Mouse (Mus musculus) cerebellum, adult 9-11 months (tissue): ENCODE results near the gene Wdr64.
A peak's percentile ranks its signal among the peaks of the same experiment; 100 is the strongest.

Experiments
- DNase-seq: peaks from one replicate; pipeline ENCODE4 v3.0.0; 2022

Wdr64 gene

DNA sequence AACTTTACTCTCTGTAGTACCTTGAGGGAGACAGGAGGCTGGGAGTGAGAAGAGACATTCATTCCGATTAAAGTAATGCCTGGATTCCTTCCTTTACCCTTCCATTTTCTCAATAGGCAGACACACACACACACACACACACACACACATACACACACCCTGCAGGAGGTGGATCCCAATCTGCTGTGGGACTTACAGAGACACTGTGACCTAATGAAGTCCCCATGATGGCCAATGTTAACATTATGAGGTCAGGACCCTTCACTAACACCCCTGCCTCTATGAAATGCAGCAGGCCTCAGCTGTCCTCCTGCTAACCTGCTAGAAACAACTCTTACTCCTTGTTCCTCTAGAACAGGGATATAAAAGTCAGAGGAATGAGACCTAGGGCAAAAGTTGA, at the start of gene Wdr64:
Gene Wdr64, plus strand, starts transcription at position 301 of the 400 bp plus-strand sequence.
- DNase-seq: no peak

GRCm38 (mm10) chr1:175648615-175649014, 49.8 kb upstream of the Wdr64 start:
- no peak for DNase-seq

GRCm38 (mm10) chr1:175659900-175660299, 38.5 kb upstream of the Wdr64 start:
- no peak for DNase-seq

DNA sequence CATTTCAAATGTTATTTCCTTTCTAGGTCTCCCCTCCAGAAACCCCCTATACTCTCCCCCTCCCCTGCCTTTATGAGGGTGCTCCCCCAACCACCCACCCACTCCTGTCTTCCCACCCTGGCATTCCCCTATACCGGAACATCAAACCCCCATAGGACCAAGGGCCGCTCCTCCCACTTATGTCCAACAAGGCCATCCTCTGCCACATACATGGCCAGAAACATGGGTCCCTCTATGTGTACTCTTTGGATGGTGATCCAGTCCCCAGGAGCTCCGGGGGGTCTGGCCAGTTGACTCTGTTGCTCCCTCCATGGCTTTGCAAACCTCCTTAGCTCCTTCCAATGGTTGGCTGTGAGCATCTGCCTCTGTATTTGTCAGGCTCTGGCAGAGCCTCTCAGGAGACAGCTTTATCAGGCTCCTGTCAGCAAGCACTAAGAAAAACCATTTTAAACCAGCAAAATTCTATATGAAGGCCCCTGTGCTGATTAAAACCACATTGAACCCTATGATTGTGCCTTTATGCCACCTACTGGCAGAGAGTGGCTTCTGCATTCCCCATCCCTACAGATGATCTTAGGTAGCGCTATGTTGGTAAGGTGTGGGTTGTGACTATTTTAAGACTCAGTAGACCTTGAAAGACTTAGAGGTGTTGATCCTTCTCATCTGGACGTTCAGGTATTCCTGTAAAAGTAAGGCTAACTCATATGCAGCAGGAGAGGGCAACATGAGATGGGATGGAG, 29.6 kb upstream of the Wdr64 start:
- no peak for DNase-seq

GRCm38 (mm10) chr1:175669456-175669855, 28.9 kb upstream of the Wdr64 start:
- no peak for DNase-seq

- no peak for DNase-seq
Observed at GRCm38 (mm10) chr1:175670042-175670441, 28.4 kb upstream of the Wdr64 start.

- no peak for DNase-seq
Observed at GRCm38 (mm10) chr1:175671626-175672025, 26.8 kb upstream of the Wdr64 start.

DNA sequence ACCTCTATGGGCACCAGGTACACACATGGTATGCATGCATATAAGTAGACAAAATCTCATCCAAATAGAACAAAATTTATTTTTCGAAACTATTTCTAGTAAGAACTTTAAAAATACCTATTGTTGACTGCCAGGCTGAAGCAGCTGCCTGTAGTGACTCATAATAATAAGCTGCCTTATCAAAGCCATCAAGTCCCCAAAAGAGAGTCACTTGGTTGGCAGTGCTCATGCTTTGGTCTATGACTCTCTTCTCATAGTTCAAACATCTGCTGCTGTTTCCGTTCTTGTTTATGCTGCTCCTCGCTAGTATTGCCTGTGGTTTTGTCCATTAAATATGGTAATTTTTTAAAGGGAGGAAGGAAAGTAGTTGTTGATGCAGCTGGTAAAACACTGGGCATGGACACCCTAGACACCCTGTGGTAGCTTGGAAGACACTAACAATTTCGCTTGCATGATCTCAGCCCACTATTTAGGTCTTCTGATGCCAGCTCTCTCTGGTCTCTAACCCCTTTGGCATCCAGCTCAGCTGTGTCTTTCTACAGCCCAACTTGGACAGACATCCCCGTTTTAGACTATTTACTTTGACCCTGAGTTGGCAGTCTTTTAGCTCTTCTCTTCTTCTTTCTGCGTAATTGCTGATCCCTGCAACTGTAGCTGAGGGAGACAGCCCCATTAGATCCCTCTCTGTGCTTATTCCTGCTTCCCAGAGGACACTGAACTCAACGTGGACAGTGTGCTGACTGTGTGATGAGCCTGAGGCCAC, 24.6 kb upstream of the Wdr64 start:
- DNase-seq: no peak

DNA sequence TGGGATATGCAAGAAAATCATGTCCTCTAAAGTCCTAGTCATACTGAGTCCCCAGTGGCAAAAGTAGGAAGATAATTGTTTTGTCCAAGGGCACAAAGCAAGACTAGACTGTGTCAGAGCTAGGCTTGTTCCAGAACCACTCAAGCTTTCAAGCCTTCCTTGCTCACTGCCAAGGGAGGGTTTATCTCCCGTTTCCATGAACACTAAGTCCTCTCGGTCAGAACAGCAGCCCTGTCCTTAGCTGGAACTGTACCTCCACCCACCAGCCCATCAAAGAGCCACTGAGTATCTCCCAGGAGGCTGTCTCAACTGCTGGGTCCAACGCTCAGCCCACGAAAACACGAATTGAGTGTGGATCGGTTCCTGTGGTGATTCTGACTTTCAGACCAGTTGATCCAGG, 23.3 kb upstream of the Wdr64 start:
- DNase-seq: no peak

DNA sequence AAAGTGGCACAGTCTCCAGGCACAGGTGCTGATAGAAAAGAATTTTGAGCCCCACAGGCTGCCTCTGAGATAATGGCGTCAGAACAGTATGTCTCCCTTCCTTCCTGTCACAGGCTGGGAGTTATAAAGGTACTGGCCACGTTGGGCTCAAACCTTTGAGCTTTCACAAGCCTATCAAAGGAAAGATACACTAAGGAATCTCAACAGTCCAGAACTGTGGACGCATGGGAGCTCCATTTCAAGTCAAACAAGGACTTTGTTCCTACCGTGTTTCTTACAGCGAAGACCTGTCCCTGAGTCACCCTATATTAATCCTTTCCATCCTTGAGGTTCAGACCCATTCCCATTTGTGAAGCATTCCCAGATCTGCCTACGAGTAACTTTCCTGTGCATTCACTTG, 20.9 kb upstream of the Wdr64 start:
- DNase-seq: no peak

DNA sequence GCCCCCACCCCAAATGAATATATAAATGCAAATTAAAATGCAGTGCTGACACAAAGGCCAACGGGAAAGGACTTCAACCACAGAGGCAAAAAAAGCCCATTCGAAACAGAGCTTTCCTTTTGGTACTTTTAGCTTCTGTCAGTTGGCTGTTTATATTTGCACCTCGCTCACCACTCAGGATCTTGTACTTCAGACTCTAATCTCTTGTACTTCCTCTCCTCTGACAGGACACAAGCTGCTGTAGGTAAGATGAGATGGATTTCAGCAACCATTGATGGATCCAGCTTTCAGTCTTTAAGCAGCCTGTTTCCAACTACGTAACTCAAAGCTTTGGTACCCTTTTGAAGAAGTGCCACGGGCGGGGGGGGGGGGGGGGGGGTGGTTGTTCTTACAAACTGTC, 17.4 kb upstream of the Wdr64 start:
- no peak for DNase-seq

- no peak for DNase-seq
Observed at GRCm38 (mm10) chr1:175691686-175692245, 6.6 kb upstream of the Wdr64 start.

- peak; percentile 98 for DNase-seq
Observed at GRCm38 (mm10) chr1:175692246-175692996, 6.0 kb upstream of the Wdr64 start, which contains the start of the genes Opn3 and Chml. Gene Opn3 (minus strand): TSS chr1:175692776. Gene Chml (minus strand): TSS chr1:175692901.

DNA sequence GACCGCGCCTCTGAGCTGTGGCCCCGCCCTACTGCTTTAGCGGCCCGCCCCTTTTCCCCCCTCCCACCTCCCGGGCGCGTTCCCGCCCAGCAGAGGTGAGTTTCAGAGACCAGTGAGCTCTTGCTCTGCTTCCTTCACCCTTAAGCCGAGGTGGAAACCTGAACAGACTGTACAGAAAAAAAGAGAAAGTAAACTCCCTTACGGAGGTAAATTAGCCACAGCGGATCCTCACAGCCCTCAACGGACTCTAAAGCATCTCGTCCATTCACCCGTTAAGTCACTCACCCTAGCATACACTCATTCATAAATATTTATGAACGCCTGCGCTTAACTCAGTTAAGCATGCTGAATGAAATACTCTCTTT, 5.4 kb upstream of the Wdr64 start:
- no peak for DNase-seq

DNA sequence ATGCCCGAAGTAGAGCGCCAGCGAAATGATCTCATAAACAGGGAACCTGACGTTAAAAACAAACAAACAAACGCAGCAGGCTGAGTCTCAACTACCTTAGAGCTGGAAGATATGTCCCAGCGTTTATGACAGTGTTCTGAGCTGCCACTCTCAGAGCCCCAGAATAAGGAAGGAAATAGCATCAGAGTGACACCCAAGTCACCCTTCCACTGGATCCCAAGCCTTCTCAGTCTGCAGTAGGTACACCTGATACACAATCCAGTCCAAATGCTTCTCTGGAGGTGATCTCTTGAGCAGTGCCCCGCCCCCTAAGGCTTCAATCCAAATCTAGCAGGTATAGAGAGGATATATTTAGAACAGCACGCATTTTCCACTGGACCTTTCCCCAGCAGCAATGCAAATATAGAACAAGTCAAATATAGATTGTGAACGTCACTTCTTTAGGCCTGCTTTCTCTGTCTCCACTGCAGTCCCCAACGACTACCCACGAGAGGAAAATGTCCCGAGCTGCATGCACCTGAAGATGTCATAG, 4.9 kb upstream of the Wdr64 start:
- DNase-seq: peak; percentile 59

- DNase-seq: no peak
Observed at GRCm38 (mm10) chr1:175699375-175699774, 982 bp downstream of the Wdr64 start.

DNA sequence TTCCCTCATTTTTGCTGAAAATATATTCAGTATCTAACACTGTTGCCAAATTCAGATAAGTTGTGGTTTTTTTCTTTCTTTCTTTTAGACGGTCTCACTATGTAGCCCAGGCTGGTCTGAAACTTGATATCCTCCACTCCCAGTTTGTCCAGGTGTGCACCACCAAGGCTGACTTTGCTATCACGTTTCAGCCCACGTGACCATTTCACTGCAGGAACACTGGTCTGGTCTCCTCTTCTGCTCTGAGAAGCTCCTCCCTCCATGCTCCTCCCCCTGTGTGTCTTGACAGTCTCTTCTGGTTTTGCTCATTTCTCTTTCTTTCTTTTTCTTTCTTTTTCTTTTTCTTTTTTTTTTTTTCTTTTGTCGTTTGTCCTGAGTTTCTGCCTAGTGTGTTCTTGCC, 1.4 kb downstream of the Wdr64 start:
- DNase-seq: no peak

DNA sequence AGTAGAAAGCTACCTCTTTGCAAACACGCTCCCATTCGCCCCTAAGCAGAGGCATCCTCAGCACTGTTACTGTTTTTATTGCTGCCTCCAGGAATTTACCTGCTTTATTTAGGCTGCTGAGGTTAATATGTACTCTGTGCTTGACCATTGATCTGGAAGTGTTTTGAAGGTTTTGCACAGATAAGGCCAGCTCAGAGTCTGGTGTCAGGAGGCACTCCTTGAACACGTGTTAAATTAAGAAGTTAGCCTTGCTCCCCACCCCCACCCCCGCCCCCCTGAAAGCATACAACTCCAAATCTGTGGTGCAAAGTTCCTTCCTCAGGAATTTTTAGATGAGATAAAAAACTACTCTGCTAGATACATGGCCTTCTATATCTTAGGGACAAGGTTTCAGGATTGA, 2.8 kb downstream of the Wdr64 start:
- DNase-seq: no peak

DNA sequence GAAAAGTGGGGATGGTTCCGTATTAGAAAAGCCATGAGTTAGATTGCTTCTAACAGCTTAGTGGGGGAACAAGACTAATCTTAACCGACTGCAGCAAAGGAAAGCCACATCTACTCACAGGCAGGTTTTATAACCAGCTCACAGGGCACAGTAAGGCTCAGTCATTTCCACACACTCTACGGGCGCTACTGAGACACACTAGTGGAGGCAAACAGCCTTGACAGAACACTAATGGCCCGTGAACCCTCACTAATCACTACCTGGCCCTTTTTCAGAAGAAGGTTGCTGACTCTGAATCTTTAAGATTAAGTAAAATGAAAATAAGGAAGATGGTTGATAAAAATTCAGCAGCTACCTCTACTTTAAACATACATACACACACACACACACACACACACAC, 9.2 kb downstream of the Wdr64 start:
- DNase-seq: no peak

DNA sequence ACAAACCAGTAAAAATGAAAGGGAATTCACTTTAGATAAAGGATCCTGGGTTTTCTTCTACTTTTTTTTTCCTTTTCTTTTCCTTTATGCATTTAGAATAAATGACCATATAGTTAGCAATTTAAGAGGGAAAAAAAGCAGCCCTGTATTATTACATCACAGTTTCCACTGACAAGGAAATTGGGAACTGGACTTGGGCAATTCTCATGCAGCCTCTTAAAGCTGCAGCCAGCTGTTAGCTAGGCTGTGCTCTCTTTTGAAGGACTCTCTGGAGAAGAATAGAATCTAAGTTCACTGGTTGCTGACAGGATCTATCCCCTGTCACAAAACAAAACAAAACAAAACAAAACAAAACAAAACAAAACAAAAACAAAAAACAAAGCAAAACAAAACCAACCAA, 9.6 kb downstream of the Wdr64 start:
- no peak for DNase-seq

DNA sequence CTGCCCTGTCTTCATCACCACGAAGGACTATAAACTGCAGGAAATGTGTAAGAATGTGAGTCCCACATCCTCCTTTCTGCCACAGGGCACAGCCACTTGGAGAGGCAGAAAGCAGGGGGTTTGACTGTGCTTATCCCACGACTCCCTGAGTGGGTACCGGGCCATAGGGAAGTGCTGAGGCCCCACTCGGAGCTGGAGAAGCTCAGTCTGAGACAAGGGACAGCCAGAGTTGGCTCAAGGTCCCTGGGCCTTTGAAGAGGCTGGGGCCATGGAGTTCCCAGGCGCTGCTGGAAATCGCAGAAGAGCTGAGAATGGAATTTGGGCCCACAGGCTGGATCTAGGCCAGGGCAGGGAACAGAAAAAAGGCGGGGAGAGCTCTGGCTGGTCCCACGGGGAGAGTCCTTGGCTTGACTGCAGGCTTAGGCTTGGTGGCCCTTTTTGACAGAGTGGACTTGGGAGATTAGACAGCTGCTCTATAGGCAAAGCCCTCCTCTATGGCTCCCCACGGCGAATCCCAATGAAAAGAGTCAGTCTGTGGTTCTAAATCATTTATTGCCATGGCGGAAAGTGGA, 14.0 kb downstream of the Wdr64 start:
- DNase-seq: no peak

DNA sequence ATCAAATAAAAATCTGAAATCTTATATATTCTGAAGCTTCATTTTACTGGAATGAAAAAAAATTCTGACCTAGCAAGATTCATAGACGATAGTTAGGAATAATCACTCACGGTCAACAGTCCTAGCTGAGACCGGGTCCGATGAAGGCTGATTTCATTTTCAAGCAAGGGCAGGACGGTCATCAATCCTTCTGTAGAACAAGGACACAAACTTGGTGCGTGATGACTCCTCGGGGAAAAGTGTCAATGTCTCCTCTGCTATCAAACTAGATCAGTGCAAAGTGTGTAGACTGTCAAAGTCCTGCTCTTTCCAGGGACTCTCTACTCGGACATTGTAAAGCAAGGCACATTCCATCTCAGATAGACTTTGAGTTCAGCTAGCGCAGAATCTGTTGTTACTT, 18.4 kb downstream of the Wdr64 start:
- no peak for DNase-seq

GRCm38 (mm10) chr1:175725771-175726170, 27.4 kb downstream of the Wdr64 start:
- no peak for DNase-seq
